ENCODE assay signal across 8 mouse cellular contexts in genomic region chr3:89392871-89393311, GRCm38 (mm10). TPM values are rescaled to one million over a fixed set of nuclear protein-coding genes. Genes with fewer than 3 reads are reported as not detected.
A peak's percentile ranks its signal among the peaks of the same experiment; 100 is the strongest.
DNase-seq lines count a peak whose midpoint lies in the region; ATAC-seq lines count a peak whose summit lies in the region.

No protein-coding gene starts in this region.

- H3K27ac ChIP-seq in heart, embryonic 15.5 days, result peak overlapping the region; percentile 80
- H3K27ac ChIP-seq in midbrain, embryonic 13.5 days, result no peak overlapping the region

- peak overlapping the region; percentile 96 for H3K4me2 ChIP-seq in heart, embryonic 15.5 days
- peak overlapping the region; percentile 97 for H3K4me2 ChIP-seq in midbrain, embryonic 13.5 days (replicated peaks)

- ATAC-seq in heart, embryonic 15.5 days (replicated peaks; ENCODE audit: insufficient number of reproducible peaks, insufficient read depth, low FRiP score, low read depth), result no peak
- ATAC-seq in midbrain, embryonic 13.5 days, result no peak

- peak overlapping the region; percentile 68 for H3K9ac ChIP-seq in heart, embryonic 15.5 days
- H3K9ac ChIP-seq in midbrain, embryonic 13.5 days (replicated peaks), result no peak overlapping the region; the same call in 1 of the 2 replicates

- H3K36me3 ChIP-seq in heart, embryonic 15.5 days, result no peaks in the 10 kb centered on the region
- H3K36me3 ChIP-seq in midbrain, embryonic 13.5 days, result no peaks in the 10 kb centered on the region

- H3K4me3 ChIP-seq in heart, embryonic 15.5 days, result peak overlapping the region; percentile 73
- H3K4me3 ChIP-seq in midbrain, embryonic 13.5 days (replicated peaks), result peak overlapping the region; percentile 52

- no peaks in the 10 kb centered on the region for H3K9me3 ChIP-seq in heart, embryonic 15.5 days (replicated peaks)
- no peaks in the 10 kb centered on the region for H3K9me3 ChIP-seq in midbrain, embryonic 13.5 days

- no peaks in the 10 kb centered on the region for H3K27me3 ChIP-seq in heart, embryonic 15.5 days
- H3K27me3 ChIP-seq in midbrain, embryonic 13.5 days, result peaks cover 30% of the 10 kb centered on the region

- under 1% methylated on average over 23 of the region's 24 CpGs for WGBS in heart, embryonic 15.5 days
- WGBS in midbrain, embryonic 13.5 days, result under 1% methylated on average over 20 of the region's 24 CpGs

- peaks cover 56% of the 10 kb centered on the region for H3K4me1 ChIP-seq in heart, embryonic 15.5 days (replicated peaks)
- peaks cover 56% of the 10 kb centered on the region for H3K4me1 ChIP-seq in midbrain, embryonic 13.5 days (replicated peaks)

- DNase-seq in thymus, postnatal 4 days, result peak; percentile 44
- no peak for DNase-seq in thymus, postnatal 10 days (ENCODE audit: low spot score in 2 of 2)
- peak; percentile 55 to 75 for DNase-seq in cerebellum, postnatal 25 days
- peak; percentile 54 to 77 for DNase-seq in kidney, postnatal 36 days
- DNase-seq in ovary, postnatal 36 days (ENCODE audit: low spot score), result no peak
- no peak for DNase-seq in left cerebral cortex, adult 9 months (ENCODE audit: low spot score in 2 of 2)

RNA-seq across cellular contexts. Expression of gene Zbtb7b, which starts 1.7 kb away (rescaled TPM):
- polyA plus RNA-seq in heart, embryonic 15.5 days (2015; fragmentation: Nextera tagmentation; extraction: Ambion mirVana), result 2.3 and 3.0 TPM in 2 replicates
- 0.45 and 0.54 TPM in 2 replicates for polyA plus RNA-seq in midbrain, embryonic 13.5 days (2015; fragmentation: Nextera tagmentation; extraction: Ambion mirVana)

RNA-seq across cellular contexts. Expression of gene Lenep, which starts 9.7 kb away (rescaled TPM):
- 1.7 TPM in 1 of 2 replicates, not detected in the other for polyA plus RNA-seq in heart, embryonic 15.5 days (2015; fragmentation: Nextera tagmentation; extraction: Ambion mirVana)
- polyA plus RNA-seq in midbrain, embryonic 13.5 days (2015; fragmentation: Nextera tagmentation; extraction: Ambion mirVana), result 1.5 TPM in 1 of 2 replicates, not detected in the other

RNA-seq across cellular contexts. Expression of gene Flad1, which starts 18.8 kb away (rescaled TPM):
- polyA plus RNA-seq in heart, embryonic 15.5 days (2015; fragmentation: Nextera tagmentation; extraction: Ambion mirVana), result 34.0 and 35.1 TPM in 2 replicates
- polyA plus RNA-seq in midbrain, embryonic 13.5 days (2015; fragmentation: Nextera tagmentation; extraction: Ambion mirVana), result 37.2 and 37.8 TPM in 2 replicates

RNA-seq across cellular contexts. Expression of gene Cks1b, which starts 25.3 kb away (rescaled TPM):
- 266 and 291 TPM in 2 replicates for polyA plus RNA-seq in heart, embryonic 15.5 days (2015; fragmentation: Nextera tagmentation; extraction: Ambion mirVana)
- 176 and 177 TPM in 2 replicates for polyA plus RNA-seq in midbrain, embryonic 13.5 days (2015; fragmentation: Nextera tagmentation; extraction: Ambion mirVana)

RNA-seq across cellular contexts. Expression of gene Shc1, which starts 25.4 kb away (rescaled TPM):
- 60.6 and 79.9 TPM in 2 replicates for polyA plus RNA-seq in heart, embryonic 15.5 days (2015; fragmentation: Nextera tagmentation; extraction: Ambion mirVana)
- 17.3 and 17.8 TPM in 2 replicates for polyA plus RNA-seq in midbrain, embryonic 13.5 days (2015; fragmentation: Nextera tagmentation; extraction: Ambion mirVana)

Comparison
In these comparisons a context has a peak if more than half of its experiments do, and no peak if none do; other contexts are left out.
1. DNase-seq: peak in thymus, postnatal 4 days (single experiment), cerebellum, postnatal 25 days (2 of 2) and kidney, postnatal 36 days (2 of 2); none in thymus, postnatal 10 days (0 of 2), ovary, postnatal 36 days (single experiment) and left cerebral cortex, adult 9 months (0 of 2).